Mouse (Mus musculus) midbrain, embryonic 16.5 days (tissue): ENCODE results near the gene Olfr239. TPM values are rescaled to one million over a fixed set of nuclear protein-coding genes. Genes with fewer than 3 reads are reported as not detected.
"Not testable (repeated sequence)": the region's sequence is repeated elsewhere in the genome, so short reads cannot be mapped to it uniquely, and the experiment has no call there.

ENCODE experiments used
- ATAC-seq: fragments of 200-750 bp; cut with Nextera tagmentation; 2 replicates; pipeline ENCODE4 v1.8.0; 2017; ENCODE audit warnings: moderate TSS enrichment
- H3K27ac ChIP-seq: fragments of 300-500 bp; sonication (generic); 2 replicates; pipeline ENCODE4 v1.5.1; 2014; ENCODE audit warnings: mild to moderate bottlenecking, low read length, mixed read lengths
- H3K27me3 ChIP-seq: fragments of 300-500 bp; sonication (generic); 2 replicates; pipeline ENCODE4 v1.6.1; 2014; ENCODE audit warnings: low read depth, low read length, mixed read lengths; ENCODE audit not compliant: control insufficient read depth, insufficient read depth
- H3K36me3 ChIP-seq: fragments of 300-500 bp; sonication (generic); 2 replicates; pipeline ENCODE4 v1.6.1; 2014; ENCODE audit warnings: mild to moderate bottlenecking, low read length, moderate library complexity, mixed read lengths; ENCODE audit not compliant: control insufficient read depth, insufficient read depth
- H3K4me1 ChIP-seq: fragments of 300-500 bp; sonication (generic); 2 replicates; pipeline ENCODE4 v1.6.1; 2014; ENCODE audit warnings: mild to moderate bottlenecking, low read length, mixed read lengths; ENCODE audit not compliant: control insufficient read depth, insufficient read depth
- H3K4me2 ChIP-seq: fragments of 300-500 bp; sonication (generic); 2 replicates; pipeline ENCODE4 v1.6.1; 2014; ENCODE audit warnings: mild to moderate bottlenecking, low read length, mixed read lengths
- H3K4me3 ChIP-seq: fragments of 300-500 bp; sonication (generic); 2 replicates; pipeline ENCODE4 v1.5.1; 2014; ENCODE audit warnings: low read depth, mild to moderate bottlenecking, low read length, moderate library complexity, mixed read lengths
- H3K9ac ChIP-seq: fragments of 300-500 bp; sonication (generic); 2 replicates; pipeline ENCODE4 v1.6.1; 2014; ENCODE audit warnings: low read depth, low read length, mixed read lengths
- H3K9me3 ChIP-seq: fragments of 300-500 bp; sonication (generic); replicated peaks from 2 replicates; pipeline ENCODE4 v1.6.1; 2014; ENCODE audit warnings: mild to moderate bottlenecking, low read length, mixed read lengths; ENCODE audit not compliant: control insufficient read depth, poor library complexity, severe bottlenecking
- WGBS: fragments of 180-500 bp; shearing (Covaris S2); extraction: QIAGEN DNeasy Blood & Tissue Kit; methylation state at CpG from one replicate; pipeline ENCODE4 v1.1.7; 2014; 5-methylcytosine and 5-hydroxymethylcytosine counted together
- polyA plus RNA-seq: library from polyadenylated mRNA; unstranded; fragments of >200 nt; fragmentation: Nextera tagmentation; extraction: Ambion mirVana; gene quantifications from 2 replicates; pipeline ENCODE4 v1.2.1, GENCODE M21; 2015

The Olfr239 gene
- polyA plus RNA-seq: not detected in 2 replicates

DNA sequence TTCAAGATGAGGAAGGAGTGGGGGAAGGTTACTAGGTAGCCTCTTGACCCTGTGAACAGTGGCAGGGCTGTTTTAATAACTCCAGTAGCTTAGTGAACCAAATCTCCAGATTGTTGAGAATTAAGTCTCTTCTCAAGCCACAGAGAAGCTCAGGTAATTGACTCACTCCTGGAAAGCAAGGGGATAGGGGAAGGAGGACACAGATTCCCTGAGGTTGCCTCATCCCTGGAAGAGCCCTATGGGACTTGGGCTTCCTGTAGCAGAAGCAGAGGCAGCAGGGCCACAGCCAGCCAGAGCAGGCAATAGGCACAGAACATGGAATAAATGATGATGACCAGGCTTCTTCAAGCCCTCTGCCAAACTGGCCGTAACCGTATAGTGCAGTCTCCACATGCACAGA is at the start of gene Olfr239:
Gene Olfr239, plus strand, starts transcription at position 301 of the 400 bp plus-strand sequence.
- not testable (repeated sequence) for H3K9ac ChIP-seq, H3K9me3 ChIP-seq, H3K36me3 ChIP-seq, H3K4me1 ChIP-seq, H3K4me3 ChIP-seq, ATAC-seq, H3K27me3 ChIP-seq, H3K4me2 ChIP-seq, H3K27ac ChIP-seq
- no CpG with 5 or more reads among the region's 2 CpGs for WGBS

DNA sequence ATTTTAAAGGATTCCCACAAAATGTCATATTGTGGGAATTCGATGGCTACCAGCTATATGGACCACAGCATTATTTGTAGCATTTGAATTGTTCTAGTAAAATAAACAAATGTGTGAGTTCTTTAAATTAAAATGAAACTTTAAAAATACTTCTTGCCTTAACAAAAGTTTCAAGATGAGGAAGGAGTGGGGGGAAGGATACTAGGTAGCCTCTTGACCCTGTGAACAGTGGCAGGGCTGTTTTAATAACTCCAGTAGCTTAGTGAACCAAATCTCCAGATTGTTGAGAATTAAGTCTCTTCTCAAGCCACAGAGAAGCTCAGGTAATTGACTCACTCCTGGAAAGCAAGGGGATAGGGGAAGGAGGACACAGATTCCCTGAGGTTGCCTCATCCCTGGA is 23.0 kb upstream of the Olfr239 start, which contains the start of gene Olfr55:
Gene Olfr55, plus strand, starts transcription at position 301 of the 400 bp plus-strand sequence.
- not testable (repeated sequence) for H3K4me3 ChIP-seq, H3K27me3 ChIP-seq, H3K27ac ChIP-seq, H3K4me2 ChIP-seq, H3K36me3 ChIP-seq, H3K9ac ChIP-seq, H3K9me3 ChIP-seq, ATAC-seq, H3K4me1 ChIP-seq
- WGBS: 87% methylated on average over 1 of the region's 1 CpGs

DNA sequence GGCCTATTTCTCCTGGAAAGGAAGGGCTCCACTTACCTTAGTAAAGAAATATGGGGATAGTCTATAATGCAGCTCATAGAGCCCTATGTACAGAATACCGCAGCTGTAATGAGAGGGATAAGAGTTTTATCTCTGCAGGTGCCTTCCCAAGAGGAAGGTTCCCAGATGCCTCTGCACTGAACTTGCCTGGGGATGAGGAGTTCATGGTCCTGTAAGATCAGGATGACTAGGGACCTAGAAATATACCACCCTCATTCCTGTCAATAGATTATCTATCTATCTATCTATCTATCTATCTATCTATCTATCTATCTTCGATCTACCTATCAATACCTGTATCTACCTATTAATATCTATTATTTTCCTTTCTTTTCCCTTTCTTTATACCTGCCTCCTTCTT is 30.5 kb downstream of the Olfr239 start, which contains the start of gene Olfr1564:
Gene Olfr1564, minus strand, starts transcription at position 101 of the 400 bp plus-strand sequence.
- H3K4me3 ChIP-seq: no peak within 1 kb of the TSS
- ATAC-seq: no peak
- no peaks in the 10 kb centered on the region for H3K27me3 ChIP-seq
- H3K27ac ChIP-seq: no peak within 1 kb of the TSS
- peaks cover 7% of the 10 kb centered on the region for H3K9me3 ChIP-seq
- H3K4me2 ChIP-seq: no peak within 1 kb of the TSS
- 82% methylated on average over 2 of the region's 2 CpGs for WGBS
- no peaks in the 10 kb centered on the region for H3K36me3 ChIP-seq
- no peaks in the 10 kb centered on the region for H3K4me1 ChIP-seq
- no peak within 1 kb of the TSS for H3K9ac ChIP-seq

DNA sequence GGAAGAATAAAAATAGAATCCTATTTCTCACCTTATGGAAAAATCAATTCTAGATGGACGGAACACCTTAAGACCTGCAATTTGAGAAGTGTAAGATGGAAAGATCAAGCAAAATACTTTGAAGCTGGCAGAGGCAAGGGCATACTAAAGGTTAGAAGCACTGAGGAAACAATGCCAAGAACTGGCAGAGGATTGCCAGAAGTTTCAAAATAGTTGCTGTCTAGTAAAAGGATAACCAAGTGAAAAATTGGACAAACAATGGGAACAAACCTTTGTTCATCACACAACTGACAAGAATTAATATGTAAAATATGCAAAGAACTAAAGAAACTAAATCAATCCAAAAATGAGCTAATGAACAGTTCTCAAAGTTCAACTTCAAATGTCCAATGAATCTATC is 45.5 kb downstream of the Olfr239 start:
- not testable (repeated sequence) for H3K27me3 ChIP-seq, ATAC-seq, H3K4me1 ChIP-seq, H3K4me3 ChIP-seq, H3K27ac ChIP-seq, H3K4me2 ChIP-seq, H3K9ac ChIP-seq, H3K9me3 ChIP-seq
- H3K36me3 ChIP-seq: peaks cover 11% of the 10 kb centered on the region
- 96% methylated on average over 1 of the region's 1 CpGs for WGBS

Other genes with a start within 250 kb of the Olfr239 start
- gene Cyp4f13, start 243.9 kb upstream of the Olfr239 start, polyA plus RNA-seq: 7.4 and 8.8 TPM in 2 replicates
- gene Zfp472, start 225.5 kb upstream of the Olfr239 start, polyA plus RNA-seq: 7.2 and 7.8 TPM in 2 replicates
- 21.7 and 22.3 TPM in 2 replicates for gene Zfp952, start 198.2 kb upstream of the Olfr239 start, polyA plus RNA-seq
- gene Zfp763, start 157.9 kb upstream of the Olfr239 start, polyA plus RNA-seq: 28.6 and 31.3 TPM in 2 replicates
- gene 4921501E09Rik, start 123.2 kb upstream of the Olfr239 start, polyA plus RNA-seq: not detected in 2 replicates
- gene Zfp563, start 102.0 kb upstream of the Olfr239 start, polyA plus RNA-seq: 22.9 and 25.0 TPM in 2 replicates
- gene Morc2b, start 51.6 kb upstream of the Olfr239 start, polyA plus RNA-seq: 0.07 and 0.41 TPM in 2 replicates
- gene Olfr55, start 22.9 kb upstream of the Olfr239 start, polyA plus RNA-seq: not detected in 2 replicates
- gene Olfr1564, start 30.4 kb downstream of the Olfr239 start, polyA plus RNA-seq: not detected in 2 replicates
- 27.6 and 29.5 TPM in 2 replicates for gene Zfp955a, start 63.8 kb downstream of the Olfr239 start, polyA plus RNA-seq
- gene Olfr63, start 73.4 kb downstream of the Olfr239 start, polyA plus RNA-seq: 0.03 TPM in 1 of 2 replicates, not detected in the other
- 19.5 and 21.7 TPM in 2 replicates for gene Zfp955b, start 98.2 kb downstream of the Olfr239 start, polyA plus RNA-seq
- gene Zfp81, start 167.6 kb downstream of the Olfr239 start, polyA plus RNA-seq: 12.9 and 17.0 TPM in 2 replicates
- gene Zfp101, start 203.3 kb downstream of the Olfr239 start, polyA plus RNA-seq: 10.5 and 13.7 TPM in 2 replicates
- not detected in 2 replicates for gene Actl9, start 241.6 kb downstream of the Olfr239 start, polyA plus RNA-seq